Mouse (Mus musculus) ES-E14 (cell line): Measurements from ENCODE around the gene Fcrl5. TPM values are rescaled to one million over a fixed set of nuclear protein-coding genes. Genes with fewer than 3 reads are reported as not detected.

ENCODE experiments used
- DNase-seq: peaks from one replicate; pipeline ENCODE4 v3.0.0-alpha.2; 2013; ENCODE audit warnings: low read depth, low spot score
- H3K27ac ChIP-seq: 2 replicates; pipeline ENCODE4 v1.5.1; 2012; ENCODE audit warnings: low read depth, mild to moderate bottlenecking, low read length, moderate library complexity, mixed read lengths; ENCODE audit not compliant: poor library complexity, insufficient read depth, severe bottlenecking
- H3K36me3 ChIP-seq: 2 replicates; pipeline ENCODE4 v1.6.1; 2012; ENCODE audit warnings: mild to moderate bottlenecking, low read length, moderate library complexity, mixed read lengths; ENCODE audit not compliant: control insufficient read depth, poor library complexity, insufficient read depth, severe bottlenecking
- H3K4me1 ChIP-seq, 2 experiments: fragments of 150-350 bp in 1 of 2; sonication (generic) in 1 of 2; 2 replicates each; pipeline ENCODE4 v1.6.1; 2012; ENCODE audit warnings: low read length in 2 of 2, mild to moderate bottlenecking in 1 of 2, mixed read lengths in 1 of 2; ENCODE audit not compliant: control insufficient read depth in 2 of 2, insufficient read depth in 2 of 2, poor library complexity in 1 of 2
- H3K4me3 ChIP-seq, 2 experiments: fragments of 150-350 bp in 1 of 2; sonication (generic) in 1 of 2; 2 replicates each; pipeline ENCODE4 v1.5.1; 2012; ENCODE audit warnings: low read length in 2 of 2, low read depth in 1 of 2, mild to moderate bottlenecking in 1 of 2, mixed read lengths in 1 of 2; ENCODE audit not compliant: insufficient read depth in 1 of 2, poor library complexity in 1 of 2, severe bottlenecking in 1 of 2
- H3K9ac ChIP-seq: 2 replicates; pipeline ENCODE4 v1.6.1; 2012; ENCODE audit warnings: low read depth, mild to moderate bottlenecking, low read length, mixed read lengths; ENCODE audit not compliant: poor library complexity, insufficient read depth, severe bottlenecking
- H3K9me3 ChIP-seq: fragments of 150-350 bp; sonication (generic); 2 replicates; pipeline ENCODE4 v1.6.1; 2012; ENCODE audit warnings: low read depth, mild to moderate bottlenecking, low read length; ENCODE audit not compliant: control insufficient read depth, insufficient read depth
- CHD2 ChIP-seq: IDR thresholded peaks from 2 replicates; pipeline ENCODE4 v1.6.1; 2014; ENCODE audit warnings: mild to moderate bottlenecking, low read depth, low read length, inconsistent platforms
- HCFC1 ChIP-seq: IDR thresholded peaks from 2 replicates; pipeline ENCODE4 v1.6.1; 2012; ENCODE audit warnings: low read length, inconsistent platforms, borderline replicate concordance; ENCODE audit not compliant: insufficient read depth
- MAFK ChIP-seq: IDR thresholded peaks from 2 replicates; pipeline ENCODE4 v1.6.1; 2014; ENCODE audit warnings: mild to moderate bottlenecking, low read depth, low read length, inconsistent platforms; ENCODE audit not compliant: insufficient read depth
- ZC3H11A ChIP-seq: IDR thresholded peaks from 2 replicates; pipeline ENCODE4 v1.6.1; 2012; ENCODE audit warnings: low read depth, mild to moderate bottlenecking, inconsistent platforms, low read length, borderline replicate concordance
- ZNF384 ChIP-seq: IDR thresholded peaks from 2 replicates; pipeline ENCODE4 v1.6.1; 2012; ENCODE audit warnings: low read depth, low read length, inconsistent platforms
- in situ Hi-C, 2 experiments: fragments of 600-800 bp; cut with MboI; formaldehyde crosslinking; loops; one replicate each; pipeline ENCODE4 v1.15.1; 2025; ENCODE audit warnings: low sequenced_read_pairs in 2 of 2, inconsistent platforms in 1 of 2; ENCODE audit not compliant: unreplicated experiment in 2 of 2
- total RNA-seq: library from RNA; depleted of rRNA; stranded (reverse); fragments of 300-350 nt; gene quantifications from 2 replicates; pipeline ENCODE4 v1.2.3, GENCODE M21; 2012

Gene Fcrl5
- total RNA-seq, 1 experiment = 0.45 TPM

DNA sequence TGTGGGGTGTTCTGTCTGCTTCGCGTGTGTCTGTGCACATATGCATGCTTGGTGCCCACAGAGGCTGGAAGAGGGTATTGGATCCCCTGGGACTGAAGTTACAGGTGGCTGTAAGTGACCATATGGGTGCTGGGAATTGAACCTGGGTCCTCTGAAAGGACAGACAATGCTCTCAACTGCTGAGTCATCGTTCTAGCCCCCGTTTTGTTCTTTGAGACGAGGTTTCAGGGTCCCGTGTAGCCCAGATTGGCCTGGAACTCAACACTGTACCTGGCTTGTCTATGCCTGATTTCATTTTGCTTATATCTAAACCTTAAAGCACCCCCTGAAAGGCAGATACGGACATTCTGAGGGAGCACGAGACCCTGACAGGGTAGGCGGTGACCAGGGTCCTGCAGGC lies 75.3 kb downstream of the Fcrl5 start:
- no peaks in the 10 kb centered on the region for H3K36me3 ChIP-seq
- in situ Hi-C loops = loop anchor here in 1 of 2 experiments (25.0 kb wide), 1 partner anchor 274 kb away; no protein-coding TSS in a partner anchor
- H3K9ac ChIP-seq = no peak overlapping the region
- no peaks in the 10 kb centered on the region for H3K9me3 ChIP-seq
- no peak for DNase-seq
- H3K4me1 ChIP-seq = peaks cover 0 to 9% of the 10 kb centered on the region in 2 experiments; a peak in 1 of 4 replicates
- no peak overlapping the region for H3K27ac ChIP-seq
- H3K4me3 ChIP-seq = no peak overlapping the region
- TF ChIP-seq HCFC1 (no peak), MAFK (peak; percentile 75; the same call in 1 of the 2 replicates)

DNA sequence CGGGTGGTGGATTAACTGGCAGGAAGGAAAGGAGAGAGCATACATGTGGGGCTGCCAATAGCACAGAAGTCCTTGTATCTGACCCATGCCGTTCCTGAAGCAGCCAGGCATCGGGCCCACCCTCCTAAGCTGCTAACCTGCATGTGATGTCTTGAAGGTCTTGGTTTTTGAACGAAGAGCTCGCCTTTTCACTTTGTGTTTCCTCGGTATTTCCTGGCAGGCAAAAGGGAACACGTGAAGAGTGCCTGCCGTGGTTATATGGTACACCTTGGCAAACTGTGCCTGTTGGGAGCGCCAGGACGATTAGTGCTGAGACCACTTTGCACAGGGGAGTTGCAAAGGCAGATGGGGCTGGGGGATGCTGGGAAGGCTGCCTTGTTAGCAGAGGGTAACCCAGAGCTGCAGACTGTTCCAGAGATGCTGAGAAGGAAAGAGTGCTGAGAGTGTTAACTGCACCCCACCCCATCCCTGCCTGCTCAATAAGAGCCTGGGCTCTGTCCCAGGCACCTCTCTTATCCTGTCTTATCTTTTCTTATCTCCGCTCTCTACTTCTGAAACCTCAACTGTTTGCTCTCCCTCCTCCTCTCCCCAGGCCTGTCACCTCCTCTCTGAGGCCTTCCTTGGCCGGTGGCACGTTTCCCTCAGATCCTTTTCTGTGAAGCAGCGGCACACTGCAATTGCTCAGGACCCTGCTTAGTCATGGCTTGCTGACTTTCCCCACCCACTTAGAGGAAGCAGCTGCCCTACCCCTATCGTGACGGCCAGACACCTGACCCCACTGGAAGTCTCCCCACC lies 76.6 kb downstream of the Fcrl5 start:
- H3K4me3 ChIP-seq = peak overlapping the region; percentile 25 to 28; a peak in 3 of 4 replicates
- H3K9ac ChIP-seq = peak overlapping the region; percentile 34; the same call in 1 of the 2 replicates
- in situ Hi-C loops = loop anchor here in 1 of 2 experiments (25.0 kb wide), 1 partner anchor 275 kb away; no protein-coding TSS in a partner anchor
- no peak for DNase-seq
- H3K27ac ChIP-seq = no peak overlapping the region
- TF ChIP-seq MAFK = no peak; the same call in 1 of the 2 replicates
- TF ChIP-seq HCFC1 = no peak
- no peak for TF ChIP-seq ZC3H11A
- no peak for TF ChIP-seq ZNF384
- no peak for TF ChIP-seq CHD2
- H3K36me3 ChIP-seq = no peaks in the 10 kb centered on the region
- peaks cover 0 to 10% of the 10 kb centered on the region in 2 experiments; a peak in 1 of 4 replicates for H3K4me1 ChIP-seq
- no peaks in the 10 kb centered on the region for H3K9me3 ChIP-seq

DNA sequence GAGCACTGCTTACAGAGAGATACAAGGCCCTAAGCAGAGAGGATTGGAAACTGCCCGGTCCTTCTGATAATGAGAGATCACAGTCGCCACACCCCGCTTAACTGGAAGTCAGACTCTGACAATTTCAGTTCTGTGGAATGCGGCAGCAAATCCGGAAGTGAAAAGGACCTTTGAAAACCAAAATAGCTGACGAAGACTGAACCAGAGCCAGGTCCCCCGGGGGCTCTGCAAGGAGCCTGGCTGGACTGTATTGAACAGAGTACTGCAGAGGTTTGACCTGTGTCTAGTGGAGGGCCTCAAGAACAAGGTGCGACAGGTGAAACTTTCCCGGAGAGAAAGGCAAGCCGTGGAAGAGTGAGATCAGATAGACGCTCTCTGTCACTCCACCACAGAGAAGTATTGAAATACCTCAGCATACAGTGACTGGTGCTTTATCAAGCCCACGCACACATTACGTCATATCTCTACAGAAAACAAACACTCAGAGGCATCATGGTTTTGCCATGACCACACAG lies 80.1 kb downstream of the Fcrl5 start:
- no peak overlapping the region for H3K27ac ChIP-seq
- TF ChIP-seq CHD2 (no peak), MAFK (no peak), HCFC1 (no peak), ZNF384 (no peak), ZC3H11A (no peak)
- H3K4me1 ChIP-seq = peaks cover 0 to 10% of the 10 kb centered on the region in 2 experiments; a peak in 1 of 4 replicates
- no peaks in the 10 kb centered on the region for H3K9me3 ChIP-seq
- DNase-seq = no peak
- in situ Hi-C loops = loop anchor here in 1 of 2 experiments (25.0 kb wide), 1 partner anchor 278 kb away; no protein-coding TSS in a partner anchor
- H3K36me3 ChIP-seq = no peaks in the 10 kb centered on the region
- no peak overlapping the region for H3K9ac ChIP-seq
- H3K4me3 ChIP-seq = no peak overlapping the region

DNA sequence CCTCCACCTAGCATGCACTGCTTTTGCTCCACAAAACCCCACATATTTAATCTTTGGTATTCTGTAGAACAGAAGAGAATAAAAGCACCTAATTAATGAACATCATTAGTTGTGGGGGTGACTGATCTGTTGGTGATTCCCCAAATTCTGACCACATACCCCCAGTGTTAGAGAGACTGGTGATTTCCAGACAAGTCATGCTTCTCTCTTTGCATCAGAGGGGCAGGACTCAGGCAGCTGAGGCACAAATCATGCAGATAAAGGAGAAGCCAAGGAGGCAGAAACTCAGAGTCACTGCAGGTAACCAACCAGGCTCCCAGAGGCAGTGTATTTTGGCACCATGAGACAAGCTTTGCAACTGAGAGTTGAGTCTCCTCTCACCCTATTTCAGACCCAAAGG lies 82.9 kb downstream of the Fcrl5 start:
- Histone ChIP-seq H3K9ac (no peak overlapping the region), H3K9me3 (no peaks in the 10 kb centered on the region), H3K36me3 (no peaks in the 10 kb centered on the region), H3K4me3 (no peak overlapping the region), H3K27ac (no peak overlapping the region), H3K4me1 (0 out of 4 replicates have a peak, but pooled peaks cover 0 to 2% of the 10 kb centered on the region in 2 experiments)
- DNase-seq = no peak
- in situ Hi-C loops = loop anchor here in 1 of 2 experiments (25.0 kb wide), 1 partner anchor 281 kb away; no protein-coding TSS in a partner anchor
- TF ChIP-seq MAFK (no peak), CHD2 (no peak), HCFC1 (no peak), ZNF384 (no peak), ZC3H11A (no peak)
